Mouse (Mus musculus): Measurements from ENCODE around the gene Tcp11l2. TPM values are rescaled to one million over a fixed set of nuclear protein-coding genes. Genes with fewer than 3 reads are reported as not detected.

Gene Tcp11l2
- total RNA-seq (2021), result 10 to 100 TPM; 26.4 to 33.4 TPM

- DNase-seq, result peak; percentile 95
Observed at GRCm38 (mm10) chr10:84576395-84577070, at the start of gene Tcp11l2. Gene Tcp11l2, plus strand, starts transcription at chr10:84576626.

GRCm38 (mm10) chr10:84527070-84527469 is 49.4 kb upstream of the Tcp11l2 start:
- no peak for DNase-seq

GRCm38 (mm10) chr10:84527631-84528030 is 48.8 kb upstream of the Tcp11l2 start:
- DNase-seq, result no peak

GRCm38 (mm10) chr10:84530388-84530787 is 46.0 kb upstream of the Tcp11l2 start:
- no peak for DNase-seq

- no peak for DNase-seq
Observed at GRCm38 (mm10) chr10:84531576-84531975, 44.9 kb upstream of the Tcp11l2 start.

GRCm38 (mm10) chr10:84532191-84532889 is 44.1 kb upstream of the Tcp11l2 start:
- DNase-seq, result peak; percentile 60

GRCm38 (mm10) chr10:84532911-84533882 is 43.2 kb upstream of the Tcp11l2 start:
- DNase-seq, result peak; percentile 73

GRCm38 (mm10) chr10:84533912-84534671 is 42.3 kb upstream of the Tcp11l2 start, which contains the start of gene Ckap4:
Gene Ckap4, minus strand, starts transcription at chr10:84534062.
- DNase-seq, result peak; percentile 86

- DNase-seq, result no peak
Observed at GRCm38 (mm10) chr10:84535458-84535857, 41.0 kb upstream of the Tcp11l2 start.

GRCm38 (mm10) chr10:84535859-84536258 is 40.6 kb upstream of the Tcp11l2 start:
- DNase-seq, result peak; percentile 49

GRCm38 (mm10) chr10:84539651-84540050 is 36.8 kb upstream of the Tcp11l2 start:
- no peak for DNase-seq

GRCm38 (mm10) chr10:84542802-84543658 is 33.4 kb upstream of the Tcp11l2 start:
- DNase-seq, result no peak

- DNase-seq, result no peak
Observed at GRCm38 (mm10) chr10:84544841-84545610, 31.4 kb upstream of the Tcp11l2 start.

GRCm38 (mm10) chr10:84549146-84549919 is 27.1 kb upstream of the Tcp11l2 start:
- DNase-seq, result no peak

- DNase-seq, result no peak
Observed at GRCm38 (mm10) chr10:84549920-84550293, 26.5 kb upstream of the Tcp11l2 start.

- DNase-seq, result no peak
Observed at GRCm38 (mm10) chr10:84551846-84552245, 24.6 kb upstream of the Tcp11l2 start.

- no peak for DNase-seq
Observed at GRCm38 (mm10) chr10:84552477-84552876, 23.9 kb upstream of the Tcp11l2 start.

GRCm38 (mm10) chr10:84554291-84555009 is 22.0 kb upstream of the Tcp11l2 start:
- no peak for DNase-seq

- no peak for DNase-seq
Observed at GRCm38 (mm10) chr10:84556120-84556519, 20.3 kb upstream of the Tcp11l2 start.

Data from heart, postnatal 4 days (tissue).